Mouse (Mus musculus) CH12.LX (cell line): Measurements from ENCODE around the gene Cdk14. TPM values are rescaled to one million over a fixed set of nuclear protein-coding genes. Genes with fewer than 3 reads are reported as not detected.

Experiments
- DNase-seq: peaks from one replicate; pipeline ENCODE4 v3.0.0-alpha.2; 2013; ENCODE audit errors: extremely low read depth
- H3K27ac ChIP-seq: 2 replicates; pipeline ENCODE4 v1.5.1; 2012; ENCODE audit warnings: low read depth, mild to moderate bottlenecking, control low read depth, moderate library complexity; ENCODE audit not compliant: insufficient read depth
- H3K27me3 ChIP-seq: replicated peaks from 2 replicates; pipeline ENCODE3; 2012; ENCODE audit warnings: inconsistent platforms
- H3K36me3 ChIP-seq, 2 experiments: replicated peaks in 1 of 2; 2 replicates each; pipeline versions ENCODE3 to v1.6.1; 2012; ENCODE audit warnings: inconsistent platforms in 1 of 2, low read length in 1 of 2, mild to moderate bottlenecking in 1 of 2, mixed read lengths in 1 of 2, moderate library complexity in 1 of 2; ENCODE audit not compliant: control insufficient read depth in 1 of 2, insufficient read depth in 1 of 2
- H3K4me1 ChIP-seq, 2 experiments: 2 replicates each; pipeline ENCODE4 v1.6.1; 2012; ENCODE audit warnings: inconsistent platforms in 1 of 2, moderate library complexity in 1 of 2; ENCODE audit not compliant: insufficient read depth in 2 of 2, control insufficient read depth in 1 of 2
- H3K4me2 ChIP-seq: 2 replicates; pipeline ENCODE4 v1.6.1; 2012; ENCODE audit warnings: low read depth, mild to moderate bottlenecking, control low read depth; ENCODE audit not compliant: poor library complexity, insufficient read depth, severe bottlenecking
- H3K4me3 ChIP-seq, 3 experiments: fragments of 150-350 bp in 1 of 3; sonication (generic) in 1 of 3; replicated peaks in 1 of 3; 2 replicates each; pipeline versions ENCODE3 to v1.5.1; 2011 to 2012; ENCODE audit warnings: low read depth in 2 of 3, low read length in 2 of 3, mild to moderate bottlenecking in 2 of 3, moderate library complexity in 2 of 3, control low read depth in 1 of 3, improper control_type of control experiment in 1 of 3, inconsistent platforms in 1 of 3, mixed read lengths in 1 of 3; ENCODE audit not compliant: poor library complexity in 1 of 3
- H3K79me2 ChIP-seq: replicated peaks from 2 replicates; pipeline ENCODE4 v1.6.1; 2012; ENCODE audit warnings: mild to moderate bottlenecking, moderate library complexity; ENCODE audit not compliant: control insufficient read depth, poor library complexity, insufficient read depth, severe bottlenecking; ENCODE audit errors: extremely low read depth
- H3K9ac ChIP-seq: 2 replicates; pipeline ENCODE4 v1.6.1; 2012; ENCODE audit warnings: low read depth, mild to moderate bottlenecking, control low read depth, moderate library complexity; ENCODE audit not compliant: insufficient read depth
- H3K9me3 ChIP-seq: replicated peaks from 2 replicates; pipeline ENCODE3; 2012; ENCODE audit warnings: low read length, inconsistent platforms, mixed read lengths
- CHD1 ChIP-seq: IDR thresholded peaks from 2 replicates; pipeline ENCODE4 v1.6.1; 2012; ENCODE audit warnings: low read depth, low read length, improper control_type of control experiment, inconsistent platforms
- CHD2 ChIP-seq: IDR thresholded peaks from 2 replicates; pipeline ENCODE4 v1.6.1; 2011; ENCODE audit warnings: low read length, improper control_type of control experiment
- E2F4 ChIP-seq: IDR thresholded peaks from 2 replicates; pipeline ENCODE4 v1.6.1; 2011; ENCODE audit warnings: low read depth, low read length, improper control_type of control experiment; ENCODE audit not compliant: insufficient replicate concordance
- JUN ChIP-seq: IDR thresholded peaks from 2 replicates; pipeline ENCODE4 v1.6.1; 2011; ENCODE audit warnings: low read depth, mild to moderate bottlenecking, low read length, improper control_type of control experiment, moderate library complexity; ENCODE audit not compliant: insufficient read depth
- KAT2A ChIP-seq: IDR thresholded peaks from 2 replicates; pipeline ENCODE4 v1.6.1; 2012; ENCODE audit warnings: low read length, improper control_type of control experiment, inconsistent platforms; ENCODE audit not compliant: insufficient replicate concordance
- MAZ ChIP-seq: IDR thresholded peaks from 2 replicates; pipeline ENCODE4 v1.6.1; 2012; ENCODE audit warnings: low read depth, mild to moderate bottlenecking, inconsistent platforms, low read length, improper control_type of control experiment, moderate library complexity
- POLR2AphosphoS2 ChIP-seq: IDR thresholded peaks from 2 replicates; pipeline ENCODE4 v1.6.1; 2011; ENCODE audit warnings: low read depth, low read length, improper control_type of control experiment
- SMC3 ChIP-seq: IDR thresholded peaks from 2 replicates; pipeline ENCODE4 v1.6.1; 2011; ENCODE audit warnings: low read depth, low read length, improper control_type of control experiment
- UBTF ChIP-seq: IDR thresholded peaks from 2 replicates; pipeline ENCODE4 v1.6.1; 2012; ENCODE audit warnings: low read depth, mild to moderate bottlenecking, inconsistent platforms, low read length, improper control_type of control experiment, moderate library complexity
- USF1 ChIP-seq: IDR thresholded peaks from 2 replicates; pipeline ENCODE4 v1.6.1; 2014; ENCODE audit warnings: low read depth, mild to moderate bottlenecking, inconsistent platforms, low read length, improper control_type of control experiment
- dilution Hi-C: fragments of 300-500 bp; cut with MboI; formaldehyde crosslinking; loops from 2 replicates; pipeline ENCODE4 v1.14.3; 2020; ENCODE audit warnings: low sequenced_read_pairs; ENCODE audit not compliant: extremely low pct_unique_long_range_greater_than_20kb, extremely low pct_ligation_motif_present
- in situ Hi-C: fragments of 300-500 bp; cut with MboI; formaldehyde crosslinking; loops from 3 replicates; pipeline ENCODE4 v1.14.3; 2019; ENCODE audit warnings: low sequenced_read_pairs, low pct_ligation_motif_present, low pct_unique_long_range_greater_than_20kb, mixed read lengths
- polyA plus RNA-seq: library from polyadenylated mRNA; unstranded; fragments of >175 nt; gene quantifications from 2 replicates; pipeline ENCODE4 v1.2.1, GENCODE M21; 2012; ENCODE audit warnings: low read depth; ENCODE audit not compliant: insufficient read length
- total RNA-seq, 2 experiments: library from RNA; depleted of rRNA; stranded (reverse); fragments of 300-350 nt in 1 of 2; fragments of >200 nt in 1 of 2; gene quantifications; 2 replicates each; pipeline ENCODE4 v1.2.3; 2012 to 2014

Gene Cdk14
- total and polyA plus RNA-seq, 3 experiments, result 3.7 to 12.0 (median 8.9) TPM

GRCm38 (mm10) chr5:4791219-4791618, 628.9 kb downstream of the Cdk14 start:
- H3K4me2 ChIP-seq, result no peak overlapping the region
- no peak for TF ChIP-seq UBTF

GRCm38 (mm10) chr5:4790265-4790664, 629.8 kb downstream of the Cdk14 start:
- TF ChIP-seq POLR2AphosphoS2, result no peak
- Histone ChIP-seq H3K4me1 (peaks cover 0 to 16% of the 10 kb centered on the region in 2 experiments; a peak in 3 of 4 replicates), H3K36me3 (no peaks in the 10 kb centered on the region), H3K27ac (no peak overlapping the region), H3K27me3 (no peaks in the 10 kb centered on the region), H3K9me3 (peaks cover 2% of the 10 kb centered on the region), H3K4me3 (no peak overlapping the region), H3K9ac (no peak overlapping the region), H3K4me2 (no peak overlapping the region), H3K79me2 (no peaks in the 10 kb centered on the region)
- no peak for DNase-seq
- dilution Hi-C loops, result no loop called here
- in situ Hi-C loops, result no loop called here

More at GRCm38 (mm10) chr5:4791219-4791618, 628.9 kb downstream of the Cdk14 start:
- Histone ChIP-seq H3K27me3 (no peaks in the 10 kb centered on the region), H3K9ac (no peak overlapping the region), H3K36me3 (no peaks in the 10 kb centered on the region), H3K4me1 (peaks cover 0 to 16% of the 10 kb centered on the region in 2 experiments; a peak in 3 of 4 replicates), H3K4me3 (no peak overlapping the region), H3K79me2 (no peaks in the 10 kb centered on the region), H3K9me3 (peaks cover 2% of the 10 kb centered on the region), H3K27ac (no peak overlapping the region)
- in situ Hi-C loops (no loop called here), dilution Hi-C loops (no loop called here)
- no peak for DNase-seq

- no peak for DNase-seq
- TF ChIP-seq MAZ, result no peak
- TF ChIP-seq USF1, result no peak
- no peak for TF ChIP-seq KAT2A
- TF ChIP-seq JUN, result no peak
- no peak for TF ChIP-seq CHD2
- TF ChIP-seq E2F4, result no peak
- no peak for TF ChIP-seq SMC3
- no peak for TF ChIP-seq CHD1
- Histone ChIP-seq H3K27me3 (no peaks in the 10 kb centered on the region), H3K4me2 (no peak overlapping the region), H3K4me3 (no peak overlapping the region), H3K27ac (no peak overlapping the region), H3K79me2 (no peaks in the 10 kb centered on the region), H3K9me3 (peaks cover 2% of the 10 kb centered on the region), H3K4me1 (peaks cover 0 to 8% of the 10 kb centered on the region in 2 experiments; a peak in 2 of 4 replicates), H3K9ac (no peak overlapping the region), H3K36me3 (no peaks in the 10 kb centered on the region)
- in situ Hi-C loops (no loop called here), dilution Hi-C loops (no loop called here)
Observed at GRCm38 (mm10) chr5:4788484-4788883, 631.6 kb downstream of the Cdk14 start.
